Mouse (Mus musculus) gastrocnemius, adult 2 months (tissue): Measurements from ENCODE around the gene Chid1. TPM values are rescaled to one million over a fixed set of nuclear protein-coding genes. Genes with fewer than 3 reads are reported as not detected.
A peak's percentile ranks its signal among the peaks of the same experiment; 100 is the strongest.

ENCODE experiments used
- DNase-seq: peaks from one replicate; pipeline ENCODE4 v3.0.0; 2022
- H3K27ac ChIP-seq: fragments of 200-600 bp; 2 replicates; pipeline ENCODE4 v1.8.1; 2022; ENCODE audit warnings: mild to moderate bottlenecking
- H3K4me3 ChIP-seq: fragments of 200-600 bp; 2 replicates; pipeline ENCODE4 v1.8.1; 2022; ENCODE audit warnings: mild to moderate bottlenecking, moderate library complexity
- CTCF ChIP-seq: fragments of 200-600 bp; IDR thresholded peaks from 2 replicates; pipeline ENCODE4 v1.8.1; 2022; ENCODE audit warnings: antibody characterized with exemption, mild to moderate bottlenecking, moderate library complexity
- intact Hi-C: fragments of 180-260 bp; cut with DNase I; formaldehyde crosslinking; loops from one replicate; pipeline ENCODE4 v1.15.1; 2025
- total RNA-seq, 2 experiments: library from RNA; stranded (reverse); gene quantifications; 2 replicates each; pipeline ENCODE4 v1.2.3; 2021

Gene Chid1
- total RNA-seq, 2 experiments from 2014 or later = 11.5 to 21.6 TPM

GRCm38 (mm10) chr7:141468522-141469211 is 71.0 kb downstream of the Chid1 start:
- peak overlapping the region; percentile 94 for H3K27ac ChIP-seq
- H3K4me3 ChIP-seq = peak overlapping the region; percentile 87
- intact Hi-C loops = no loop called here
- peak; percentile 72 for DNase-seq
- TF ChIP-seq CTCF = peak; percentile 60

DNA sequence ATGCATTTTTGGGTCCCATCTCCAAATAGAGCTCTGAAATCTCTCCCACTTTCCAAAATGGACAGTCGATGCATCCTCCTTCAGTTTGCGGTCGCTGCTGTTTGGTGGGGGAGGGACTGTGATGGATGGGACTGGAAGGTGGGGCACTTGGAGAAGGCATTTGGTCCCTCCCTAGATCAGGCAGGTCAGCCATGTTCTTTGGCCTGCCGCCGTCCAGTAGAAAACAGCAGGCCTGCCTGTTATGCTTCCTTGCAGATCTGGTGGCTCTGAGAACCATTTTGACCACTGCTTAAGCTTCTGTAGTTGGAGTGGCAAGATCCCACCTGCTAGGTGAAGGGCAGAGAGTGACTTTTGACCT is 71.5 kb downstream of the Chid1 start:
- intact Hi-C loops = no loop called here
- peak overlapping the region; percentile 94 for H3K27ac ChIP-seq
- peak overlapping the region; percentile 87 for H3K4me3 ChIP-seq
- peak; percentile 59 for DNase-seq
- TF ChIP-seq CTCF = no peak

DNA sequence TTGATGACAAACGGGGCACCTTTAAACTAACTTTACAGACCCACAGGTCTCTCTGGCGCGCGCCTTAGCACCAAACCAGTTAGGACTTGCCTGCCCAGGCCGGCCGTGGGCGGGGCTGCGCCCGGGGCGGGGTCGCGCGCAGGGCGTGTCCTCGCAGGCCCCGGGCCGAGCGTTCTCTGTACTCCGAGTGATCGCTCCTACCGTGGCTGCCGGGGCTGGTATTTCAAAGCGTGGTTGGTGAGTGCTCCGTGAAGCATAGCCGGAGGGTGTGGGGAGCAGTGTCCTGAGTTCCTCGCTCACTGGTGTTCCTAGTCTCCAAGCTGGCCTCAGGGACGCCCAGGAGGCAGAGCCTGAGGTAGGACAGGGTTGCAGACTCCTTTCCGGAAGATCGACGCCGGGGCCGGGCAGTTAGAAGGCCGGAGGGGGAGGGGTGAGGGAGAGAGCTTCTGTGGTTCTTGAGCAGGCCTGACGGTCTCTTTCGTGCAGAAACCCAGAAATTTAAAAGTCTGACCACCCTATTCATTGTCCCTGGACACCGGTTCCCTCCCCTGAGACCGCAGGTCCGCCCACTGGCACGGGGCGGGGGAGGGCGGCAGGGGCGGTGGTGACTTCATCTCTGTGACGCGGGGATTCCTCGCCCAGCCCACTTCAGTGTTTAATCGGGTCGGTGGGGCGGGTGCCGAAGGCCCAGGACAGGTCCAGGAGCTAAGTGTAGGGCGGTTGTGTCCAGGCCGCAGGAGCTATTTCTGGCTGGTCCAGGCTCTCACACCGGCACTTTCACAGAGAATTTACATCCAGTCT is 72.2 kb downstream of the Chid1 start, which contains the start of gene Cd151:
TSS of gene Cd151 (plus strand) at position 163 of the 801 bp plus-strand sequence.
- H3K27ac ChIP-seq = peak within 1 kb of the TSS; percentile 94
- DNase-seq = peak; percentile 94
- no peak for TF ChIP-seq CTCF
- intact Hi-C loops = no loop called here
- H3K4me3 ChIP-seq = peak within 1 kb of the TSS; percentile 87

DNA sequence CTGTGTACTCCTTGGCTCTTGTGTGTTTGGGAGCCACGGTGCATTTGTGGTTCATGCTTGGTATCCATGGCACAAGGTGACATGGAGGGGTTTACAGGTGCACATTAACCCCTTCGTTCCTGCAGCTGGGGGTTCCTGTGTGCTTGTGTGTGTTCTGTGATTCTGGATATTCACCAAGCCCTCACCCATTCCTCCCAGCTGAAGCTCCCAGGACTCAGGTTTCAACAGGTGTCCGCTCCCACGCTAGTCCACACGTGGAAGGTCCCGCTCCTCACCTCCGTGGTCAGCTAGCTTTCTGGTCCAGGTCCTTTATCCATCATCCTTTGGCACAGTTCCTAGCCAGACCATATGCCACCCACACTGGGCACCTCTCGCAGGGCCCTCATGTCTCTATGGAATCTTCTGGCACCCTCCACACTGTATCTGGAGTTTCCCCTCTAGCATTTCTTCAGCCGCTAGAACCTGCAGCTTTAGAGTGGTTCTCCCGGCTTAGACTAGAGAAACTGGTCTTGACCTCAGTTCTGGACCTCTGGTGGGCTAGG is 73.0 kb downstream of the Chid1 start:
- Histone ChIP-seq H3K27ac (peak overlapping the region; percentile 94), H3K4me3 (peak overlapping the region; percentile 87)
- intact Hi-C loops = no loop called here
- TF ChIP-seq CTCF = no peak
- DNase-seq = peak; percentile 26

DNA sequence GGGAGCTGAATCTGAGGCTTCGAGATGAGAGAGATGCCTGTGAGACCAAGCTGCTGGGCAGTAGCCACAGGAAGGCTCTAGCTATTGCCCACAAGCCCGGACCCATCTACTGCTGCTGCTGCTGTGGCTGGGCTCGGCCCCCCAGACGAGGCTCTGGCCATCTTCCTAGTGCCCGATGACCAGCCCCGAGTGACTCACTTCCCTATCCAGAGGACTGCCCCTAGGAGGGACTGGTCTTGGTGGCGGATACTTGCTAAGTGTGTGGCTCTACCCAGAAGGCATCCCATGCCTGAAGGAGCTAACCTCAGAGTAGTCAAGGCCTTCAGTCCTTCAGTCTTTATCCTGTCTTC is 73.6 kb downstream of the Chid1 start:
- H3K27ac ChIP-seq = peak overlapping the region; percentile 94
- peak; percentile 61 for DNase-seq
- intact Hi-C loops = no loop called here
- peak overlapping the region; percentile 81 for H3K4me3 ChIP-seq
- TF ChIP-seq CTCF = no peak

DNA sequence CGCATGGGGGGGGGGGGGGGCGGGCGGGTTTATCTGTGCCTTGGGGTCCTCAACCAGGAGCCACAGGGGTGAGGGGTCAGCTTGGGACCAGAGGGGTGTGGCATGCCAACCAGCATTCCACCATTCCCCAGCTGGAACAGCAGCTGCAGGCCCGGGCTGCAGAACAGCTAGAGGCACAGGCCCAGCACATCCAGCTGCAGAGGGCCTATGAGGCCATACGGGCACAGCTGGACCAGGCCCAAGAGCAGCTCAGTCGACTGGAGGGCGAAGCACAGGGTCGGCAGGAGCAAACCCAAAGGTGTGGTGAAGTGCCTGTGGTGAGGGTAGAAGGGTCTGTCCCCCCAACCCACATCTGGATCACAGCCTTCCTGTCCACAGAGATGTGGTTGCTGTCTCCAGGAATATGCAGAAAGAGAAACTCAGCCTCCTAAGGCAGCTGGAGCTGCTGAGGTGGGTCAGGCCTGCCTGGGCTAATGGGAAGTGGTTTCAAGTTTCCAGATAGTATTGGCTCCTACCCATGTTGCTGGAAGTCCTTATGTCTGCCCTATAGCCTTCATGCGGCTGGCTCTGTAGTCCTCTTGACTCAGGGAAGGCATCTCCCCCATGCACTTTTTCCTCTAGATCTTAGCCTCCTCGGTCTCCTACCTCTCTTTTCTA is 74.1 kb downstream of the Chid1 start:
- DNase-seq = peak; percentile 56
- peak overlapping the region; percentile 94 for H3K27ac ChIP-seq
- intact Hi-C loops = no loop called here
- peak overlapping the region; percentile 81 for H3K4me3 ChIP-seq
- TF ChIP-seq CTCF = no peak

DNA sequence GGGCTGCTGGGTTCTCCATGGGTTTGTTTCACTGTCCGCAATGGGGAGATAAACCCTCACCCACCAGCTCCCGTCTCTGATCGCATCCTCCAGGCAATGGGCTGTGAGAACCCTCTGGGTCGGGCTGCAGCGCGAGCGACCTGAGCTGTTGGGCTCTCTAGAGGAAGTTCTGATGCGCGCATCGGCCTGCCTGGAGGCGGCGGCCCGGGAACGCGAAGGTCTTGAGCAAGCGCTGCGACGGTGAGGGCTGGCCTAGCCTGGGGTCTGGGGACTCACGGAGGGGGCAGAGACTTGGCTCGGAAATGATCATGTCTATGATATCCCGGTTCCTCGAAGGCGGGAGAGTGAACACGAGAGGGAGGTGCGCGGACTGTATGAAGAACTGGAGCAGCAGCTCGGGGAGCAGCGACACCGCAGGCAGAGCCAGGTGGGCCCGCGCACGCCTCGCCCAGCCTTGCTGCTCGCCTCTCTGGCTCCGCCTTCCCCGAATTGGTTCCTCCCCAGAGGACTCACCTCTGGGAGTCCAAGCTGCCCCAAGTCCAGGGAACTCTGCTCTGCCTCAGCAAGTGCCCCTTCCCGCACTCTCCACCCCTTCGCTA is 75.0 kb downstream of the Chid1 start:
- peak; percentile 44 for DNase-seq
- no peak for TF ChIP-seq CTCF
- Histone ChIP-seq H3K27ac (peak overlapping the region; percentile 94), H3K4me3 (peak overlapping the region; percentile 81)
- intact Hi-C loops = no loop called here

GRCm38 (mm10) chr7:141463824-141464602 is 75.6 kb downstream of the Chid1 start:
- peak; percentile 66 for DNase-seq
- intact Hi-C loops = no loop called here
- TF ChIP-seq CTCF = no peak
- H3K27ac ChIP-seq = peak overlapping the region; percentile 94
- H3K4me3 ChIP-seq = peak overlapping the region; percentile 81

DNA sequence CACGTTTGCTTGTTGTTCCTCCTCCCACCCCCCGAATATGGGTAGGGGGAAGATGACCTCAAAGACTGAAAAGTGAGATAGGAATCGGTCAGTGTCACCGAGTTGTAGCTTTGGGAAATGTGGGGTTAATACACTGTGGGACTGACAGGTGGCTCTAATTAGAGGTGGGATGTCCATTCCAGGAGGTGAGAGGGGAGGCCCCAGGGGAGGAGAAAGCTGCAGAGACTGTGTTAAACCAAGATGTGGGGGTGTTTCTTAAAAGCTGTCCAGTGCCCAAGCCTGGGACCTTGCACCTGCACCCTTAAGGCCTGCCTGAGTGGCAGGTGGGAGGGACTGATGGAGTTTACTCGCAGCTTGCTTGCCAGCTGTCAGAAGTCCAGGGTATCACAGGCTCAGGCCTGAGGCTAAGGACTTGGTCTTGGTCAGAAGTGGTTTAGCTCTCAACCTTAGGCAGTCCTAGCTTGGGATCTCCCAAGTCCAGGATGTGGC is 77.3 kb downstream of the Chid1 start:
- no peak for TF ChIP-seq CTCF
- intact Hi-C loops = no loop called here
- peak; percentile 77 for DNase-seq
- Histone ChIP-seq H3K4me3 (peak overlapping the region; percentile 81), H3K27ac (peak overlapping the region; percentile 94)

DNA sequence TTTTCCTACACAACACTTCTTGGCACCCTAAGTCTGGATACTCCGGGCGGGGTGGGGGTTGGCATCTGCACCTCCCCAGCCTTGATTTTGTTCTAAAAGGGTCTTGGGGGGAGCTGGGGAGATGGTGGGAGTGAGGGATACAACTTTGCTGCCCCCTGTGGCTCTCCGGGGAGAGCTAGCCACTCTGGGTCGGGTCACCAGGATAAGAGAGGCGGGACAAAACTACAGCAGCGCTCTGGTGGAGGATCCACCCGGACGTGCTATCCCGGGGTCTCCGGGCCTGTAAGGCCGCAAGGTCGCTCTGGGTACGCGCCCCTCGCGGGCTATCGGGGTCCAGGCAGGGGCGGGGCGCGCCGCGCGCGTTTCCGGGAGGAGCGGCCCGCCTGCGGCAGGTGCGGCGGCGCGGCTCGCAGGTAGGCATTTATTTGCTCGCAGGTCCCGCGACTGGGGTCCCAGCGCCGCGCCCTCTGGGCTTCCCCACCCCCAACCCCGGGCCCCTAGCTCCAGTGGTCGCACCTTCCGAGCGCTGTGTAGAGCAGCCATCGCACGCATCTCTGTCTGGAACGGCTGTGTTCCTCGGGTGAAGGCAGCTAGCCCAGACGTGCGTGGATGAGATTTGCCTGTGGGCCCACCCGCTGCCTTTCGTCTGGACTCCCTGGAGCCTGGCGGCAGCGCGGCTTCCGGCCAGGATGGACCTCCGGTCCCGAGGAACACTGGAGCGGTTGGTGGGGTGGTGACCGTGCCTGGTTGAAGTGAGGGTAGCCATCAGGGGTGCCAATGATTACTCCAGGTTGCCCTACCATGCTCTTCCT is 77.9 kb downstream of the Chid1 start:
- Histone ChIP-seq H3K4me3 (peak overlapping the region; percentile 81), H3K27ac (peak overlapping the region; percentile 94)
- intact Hi-C loops = no loop called here
- TF ChIP-seq CTCF = peak; percentile 42
- DNase-seq = peak; percentile 65
